Mouse (Mus musculus): Measurements from ENCODE around the gene Sprr2a2. TPM values are rescaled to one million over a fixed set of nuclear protein-coding genes. Genes with fewer than 3 reads are reported as not detected.
"Not testable (repeated sequence)": the region's sequence is repeated elsewhere in the genome, so short reads cannot be mapped to it uniquely, and the experiment has no call there.

The Sprr2a2 gene
- total RNA-seq (2021): not detected
- long read RNA-seq, experiment 1: 0 reads
- long read RNA-seq, experiment 2: 0 reads

DNA sequence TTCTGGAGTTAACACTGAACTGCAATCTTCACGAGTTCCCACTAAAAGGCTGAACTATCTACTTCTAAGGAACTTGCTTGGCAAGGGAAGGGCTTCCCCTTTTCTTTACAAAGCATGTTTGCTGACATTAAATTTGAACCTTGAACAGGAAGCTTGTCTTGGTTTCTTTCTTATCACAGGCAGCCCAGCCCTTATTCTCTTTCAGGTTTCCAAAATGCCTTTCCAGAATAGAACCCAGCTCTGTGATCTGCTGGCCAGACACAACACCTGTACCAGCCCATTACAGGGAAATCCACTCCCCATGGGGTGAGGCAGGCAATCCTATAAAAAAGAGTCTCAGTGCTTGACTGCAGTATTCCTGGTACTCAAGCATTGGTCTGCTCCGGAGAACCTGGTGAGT, at the start of gene Sprr2a2, which contains the start of gene Sprr2a1:
Gene Sprr2a2 (plus strand): TSS at position 352 of the 400 bp plus-strand sequence.
Gene Sprr2a1 (plus strand): TSS at position 231 of the 400 bp plus-strand sequence.
- DNase-seq (ENCODE audit: low spot score in 2 of 2): not testable (repeated sequence)

GRCm38 (mm10) chr3:92169847-92170246, 45.9 kb upstream of the Sprr2a2 start:
- DNase-seq (ENCODE audit: low spot score in 2 of 2): no peak

- no peak for DNase-seq (ENCODE audit: low spot score in 2 of 2)
These were observed 38.8 kb upstream of the Sprr2a2 start for GRCm38 (mm10) chr3:92176880-92177279.

GRCm38 (mm10) chr3:92195512-92196200, 20.1 kb upstream of the Sprr2a2 start:
- no peak for DNase-seq (ENCODE audit: low spot score in 2 of 2)

DNA sequence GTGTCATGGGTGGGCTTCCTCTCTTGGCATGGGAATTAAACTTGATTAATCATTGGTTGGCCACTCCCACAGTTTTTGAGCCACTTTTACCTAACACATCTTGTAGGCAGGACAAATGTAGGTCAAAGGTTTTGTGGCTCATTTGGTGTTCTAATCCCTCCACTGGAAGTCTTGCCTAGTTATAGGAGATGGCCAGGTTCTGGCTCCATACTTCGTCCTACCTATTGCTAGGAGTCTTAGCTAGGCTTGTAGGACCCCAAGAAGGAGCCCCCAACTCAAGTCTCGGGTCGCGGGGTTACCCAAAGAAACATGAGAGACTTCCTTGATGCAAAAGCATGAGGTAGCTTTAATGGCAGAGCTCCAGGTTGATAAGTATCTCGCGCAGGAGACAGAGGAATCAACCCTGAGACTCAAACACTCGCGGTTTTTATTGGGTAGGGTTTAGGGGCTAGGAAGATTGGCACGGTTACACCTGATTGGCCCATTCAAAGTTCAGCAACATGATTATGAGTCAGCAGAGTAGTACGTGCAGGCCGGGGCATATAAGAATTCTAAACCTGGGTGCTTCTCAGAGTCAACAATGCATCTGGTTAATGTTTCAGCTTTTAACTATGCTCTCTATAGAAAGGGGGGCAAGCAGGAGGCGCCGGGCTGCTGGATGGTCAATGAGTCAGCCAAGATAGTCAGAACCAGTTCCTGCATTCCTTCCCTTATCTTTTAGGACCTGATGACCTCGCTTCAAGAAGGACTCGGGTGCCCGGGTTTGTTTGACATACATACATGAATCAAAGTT, 4.4 kb upstream of the Sprr2a2 start:
- not testable (repeated sequence) for DNase-seq (ENCODE audit: low spot score in 2 of 2)

GRCm38 (mm10) chr3:92212059-92212458, 3.7 kb upstream of the Sprr2a2 start:
- not testable (repeated sequence) for DNase-seq (ENCODE audit: low spot score in 2 of 2)

- DNase-seq (ENCODE audit: low spot score in 2 of 2): not testable (repeated sequence)
These were observed 2.1 kb upstream of the Sprr2a2 start for GRCm38 (mm10) chr3:92213651-92214050.

- not testable (repeated sequence) for DNase-seq (ENCODE audit: low spot score in 2 of 2)
These were observed 3.3 kb downstream of the Sprr2a2 start for GRCm38 (mm10) chr3:92219031-92219430.

- DNase-seq (ENCODE audit: low spot score in 2 of 2): not testable (repeated sequence)
These were observed 8.0 kb downstream of the Sprr2a2 start for GRCm38 (mm10) chr3:92223708-92224107.

DNA sequence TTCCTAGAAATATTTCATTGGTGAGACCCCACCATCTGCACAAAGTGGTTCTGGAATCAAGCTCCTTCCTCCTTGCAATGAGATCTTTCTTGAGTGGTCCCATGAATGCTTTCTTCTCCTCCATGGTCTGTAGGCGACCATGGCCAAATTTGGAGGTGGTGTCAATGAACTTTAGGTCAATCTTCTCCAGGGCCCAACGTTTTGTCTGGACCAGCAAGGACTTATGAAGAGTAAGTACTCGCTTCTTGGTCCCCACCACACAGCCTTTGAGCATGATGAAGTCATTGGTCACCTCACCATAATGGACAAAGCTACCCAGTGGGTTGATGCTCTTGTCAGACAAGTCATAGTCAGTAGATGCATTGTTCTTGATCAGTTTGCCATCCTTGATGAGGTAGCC, 11.7 kb downstream of the Sprr2a2 start:
- not testable (repeated sequence) for DNase-seq (ENCODE audit: low spot score in 2 of 2)

DNA sequence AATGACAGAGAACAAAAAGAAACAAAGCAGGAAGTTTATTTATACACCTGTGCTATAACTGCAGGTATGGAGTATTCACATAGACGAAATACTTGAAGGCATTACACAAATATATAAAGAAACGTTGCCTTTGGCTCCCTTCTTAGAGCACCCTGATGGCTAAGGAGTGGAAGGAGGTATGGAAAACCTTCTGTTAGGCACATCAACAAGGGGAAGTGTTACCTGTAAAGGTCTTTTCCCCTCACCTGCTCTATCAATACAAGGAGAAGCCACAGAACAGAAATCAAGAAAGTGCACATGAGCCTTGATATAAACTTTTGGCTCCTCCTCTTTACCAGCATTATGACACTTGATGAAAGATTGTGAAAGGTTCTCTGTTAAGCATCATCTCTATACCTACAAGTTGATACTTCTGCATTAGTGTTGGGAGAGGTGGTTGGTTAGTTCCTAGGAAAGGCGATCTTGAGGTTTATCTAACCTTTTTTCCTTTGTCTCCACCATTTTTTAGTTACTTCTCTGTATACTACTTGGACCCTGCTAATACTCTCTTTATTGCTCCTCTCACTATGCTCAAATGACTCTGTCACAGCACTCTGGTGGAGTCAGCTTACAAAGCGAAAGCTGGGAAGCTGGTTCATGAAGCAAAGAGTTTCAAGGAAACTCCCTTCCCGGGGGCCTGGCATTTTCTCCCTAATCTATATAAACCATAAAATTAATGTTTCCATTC, 20.9 kb downstream of the Sprr2a2 start:
- DNase-seq (ENCODE audit: low spot score in 2 of 2): not testable (repeated sequence)

GRCm38 (mm10) chr3:92238736-92239135, 23.0 kb downstream of the Sprr2a2 start:
- not testable (repeated sequence) for DNase-seq (ENCODE audit: low spot score in 2 of 2)

DNA sequence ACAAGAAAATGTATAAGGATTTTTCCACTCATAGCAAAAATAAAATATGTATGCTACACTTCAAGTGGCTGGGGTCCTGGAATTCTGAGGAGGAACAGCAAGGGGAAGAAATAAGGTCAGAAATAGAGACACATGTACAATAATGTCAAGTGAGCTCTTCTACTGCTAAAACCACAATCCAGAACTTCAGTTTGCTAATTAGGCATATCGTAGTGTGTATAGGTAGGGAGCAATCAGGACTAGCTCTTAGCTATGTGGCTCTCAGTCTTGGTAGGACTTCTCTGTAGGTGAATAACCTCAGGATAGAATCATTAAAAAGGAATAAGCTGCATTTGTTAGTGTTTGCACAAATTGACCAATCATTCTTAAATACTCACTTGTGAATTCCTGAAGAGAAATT, 23.5 kb downstream of the Sprr2a2 start:
- DNase-seq (ENCODE audit: low spot score in 2 of 2): not testable (repeated sequence)

DNA sequence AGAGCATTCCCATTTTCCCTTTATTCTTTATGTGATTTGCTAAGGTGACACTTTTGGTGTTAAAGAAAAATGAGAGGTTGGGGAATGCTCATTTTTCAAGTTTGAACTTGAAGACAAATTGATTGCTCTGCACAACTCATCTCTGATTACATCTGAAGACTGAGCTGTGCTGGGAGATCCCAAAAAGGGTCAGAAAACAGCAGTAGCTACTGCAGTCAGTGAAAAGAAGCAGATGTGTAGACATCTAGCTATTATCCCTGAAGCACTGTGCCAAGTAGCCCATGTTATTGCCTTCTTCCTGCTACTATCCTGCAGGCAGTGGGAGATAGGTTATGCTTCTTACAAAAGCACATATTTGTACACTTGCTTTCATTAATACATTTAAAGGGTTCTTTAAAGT, 29.1 kb downstream of the Sprr2a2 start:
- DNase-seq (ENCODE audit: low spot score in 2 of 2): not testable (repeated sequence)

- DNase-seq (ENCODE audit: low spot score in 2 of 2): not testable (repeated sequence)
These were observed 30.5 kb downstream of the Sprr2a2 start for GRCm38 (mm10) chr3:92246245-92246644.

DNA sequence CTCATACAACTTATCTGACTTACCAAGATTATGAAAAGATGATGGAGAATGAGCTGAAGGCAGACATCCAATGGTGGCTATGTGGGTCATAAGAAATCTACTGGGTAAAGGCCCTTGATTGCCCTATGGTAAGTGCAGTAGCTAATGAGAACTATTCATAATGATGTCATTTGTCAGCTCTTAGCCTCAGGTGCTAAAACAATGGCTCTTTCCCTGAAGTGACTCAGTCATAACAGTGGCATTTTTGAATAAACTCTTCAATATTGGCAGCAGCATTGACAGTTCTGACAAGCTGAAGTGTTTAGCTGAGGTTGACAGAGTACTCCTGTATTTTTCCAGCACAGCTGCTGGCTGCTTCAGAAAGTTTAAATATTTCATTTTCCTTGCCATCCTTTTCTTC, 32.8 kb downstream of the Sprr2a2 start:
- DNase-seq (ENCODE audit: low spot score in 2 of 2): not testable (repeated sequence)

DNA sequence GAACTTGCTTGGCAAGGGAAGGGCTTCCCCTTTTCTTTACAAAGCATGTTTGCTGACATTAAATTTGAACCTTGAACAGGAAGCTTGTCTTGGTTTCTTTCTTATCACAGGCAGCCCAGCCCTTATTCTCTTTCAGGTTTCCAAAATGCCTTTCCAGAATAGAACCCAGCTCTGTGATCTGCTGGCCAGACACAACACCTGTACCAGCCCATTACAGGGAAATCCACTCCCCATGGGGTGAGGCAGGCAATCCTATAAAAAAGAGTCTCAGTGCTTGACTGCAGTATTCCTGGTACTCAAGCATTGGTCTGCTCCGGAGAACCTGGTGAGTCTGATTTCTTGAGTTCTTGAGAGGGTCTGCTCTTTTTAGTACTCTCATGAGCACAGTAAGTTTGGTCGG, 34.7 kb downstream of the Sprr2a2 start:
- DNase-seq (ENCODE audit: low spot score in 2 of 2): not testable (repeated sequence)

GRCm38 (mm10) chr3:92253860-92254259, 38.1 kb downstream of the Sprr2a2 start:
- not testable (repeated sequence) for DNase-seq (ENCODE audit: low spot score in 2 of 2)

- DNase-seq (ENCODE audit: low spot score in 2 of 2): not testable (repeated sequence)
These were observed 42.8 kb downstream of the Sprr2a2 start for GRCm38 (mm10) chr3:92258526-92258925.

GRCm38 (mm10) chr3:92263462-92263861, 47.7 kb downstream of the Sprr2a2 start:
- not testable (repeated sequence) for DNase-seq (ENCODE audit: low spot score in 2 of 2)

- not testable (repeated sequence) for DNase-seq (ENCODE audit: low spot score in 2 of 2)
These were observed 55.8 kb downstream of the Sprr2a2 start for GRCm38 (mm10) chr3:92271414-92271985.
